Mouse (Mus musculus): ENCODE data around the gene Acadsb.
A peak's percentile ranks its signal among the peaks of the same experiment; 100 is the strongest.
"Not testable (repeated sequence)": the region's sequence is repeated elsewhere in the genome, so short reads cannot be mapped to it uniquely, and the experiment has no call there.

The Acadsb gene

GRCm38 (mm10) chr7:131410416-131411058 is at the start of gene Acadsb, which contains the start of gene Ikzf5:
Gene Acadsb, plus strand, starts transcription at chr7:131410601.
Gene Ikzf5, minus strand, starts transcription at chr7:131410521.
- peak; percentile 97 for DNase-seq (ENCODE audit: low read depth)

GRCm38 (mm10) chr7:131362269-131362614 is 48.2 kb upstream of the Acadsb start:
- DNase-seq (ENCODE audit: low read depth): no peak

GRCm38 (mm10) chr7:131362615-131363300 is 47.6 kb upstream of the Acadsb start, which contains the start of gene 2310057M21Rik:
Gene 2310057M21Rik, minus strand, starts transcription at chr7:131362759.
- DNase-seq (ENCODE audit: low read depth): peak; percentile 92

DNA sequence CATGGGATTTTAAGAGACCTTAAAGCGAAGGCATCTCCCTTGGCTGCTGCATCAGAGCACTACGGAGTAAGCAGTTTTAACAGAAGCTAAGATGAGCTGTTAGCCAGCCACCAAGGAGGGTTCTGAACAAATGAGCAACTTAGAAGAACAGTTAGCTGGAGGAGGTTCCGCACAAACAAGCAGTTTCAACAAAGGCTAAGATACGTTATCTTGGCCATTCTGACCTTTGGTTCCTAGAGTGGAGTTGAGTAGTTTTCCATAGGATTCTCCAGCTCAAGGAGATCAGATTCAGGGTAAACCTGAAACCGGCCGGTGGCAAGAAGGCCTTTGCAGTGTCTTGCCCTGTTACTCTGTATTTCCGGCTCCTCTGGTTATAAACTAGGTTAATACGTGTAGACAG is 46.3 kb upstream of the Acadsb start:
- DNase-seq (ENCODE audit: low read depth): no peak

GRCm38 (mm10) chr7:131370648-131371469 is 39.5 kb upstream of the Acadsb start, which contains the start of gene Pstk:
Gene Pstk, plus strand, starts transcription at chr7:131371141.
- DNase-seq (ENCODE audit: low read depth): peak; percentile 86

DNA sequence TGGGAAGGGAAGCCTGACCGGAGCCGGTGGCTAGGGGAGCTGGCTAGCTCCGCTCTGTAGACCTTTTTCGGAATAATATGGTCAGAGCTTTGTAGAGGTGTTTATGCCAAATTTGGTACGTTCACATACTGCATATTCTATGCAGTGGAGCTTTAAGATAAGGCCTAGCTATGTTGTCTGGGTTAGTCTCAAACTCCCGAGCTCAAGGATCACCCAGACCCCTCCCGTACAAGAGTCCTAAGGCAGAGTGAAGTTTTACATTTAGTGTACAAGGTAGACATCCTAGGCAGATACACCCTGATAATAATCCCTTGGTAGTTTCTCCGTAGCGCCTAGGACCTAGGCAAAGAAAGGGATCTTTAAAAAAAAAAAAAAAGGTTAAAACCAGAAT is 38.9 kb upstream of the Acadsb start:
- no peak for DNase-seq (ENCODE audit: low read depth)

GRCm38 (mm10) chr7:131371880-131372651 is 38.3 kb upstream of the Acadsb start:
- DNase-seq (ENCODE audit: low read depth): no peak

DNA sequence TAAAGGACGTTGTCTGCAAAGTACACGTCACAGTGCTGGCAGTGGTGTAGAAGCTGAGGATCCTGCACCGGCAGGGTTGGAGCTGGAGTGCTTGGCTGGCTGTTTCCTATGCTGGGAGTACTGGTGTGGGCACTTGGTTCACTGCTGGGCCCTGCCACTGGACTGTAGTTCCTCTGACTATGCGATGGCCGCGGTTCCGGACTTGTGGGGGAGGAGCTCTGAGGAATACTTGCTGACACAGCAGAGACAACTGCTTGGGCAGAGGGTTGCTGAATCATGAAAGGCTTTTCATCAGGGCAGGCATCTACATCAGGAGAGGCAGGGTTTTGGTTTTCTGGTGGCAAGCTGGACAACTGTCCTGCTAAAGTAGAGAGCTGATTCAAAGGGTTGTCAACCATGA is 18.6 kb upstream of the Acadsb start:
- not testable (repeated sequence) for DNase-seq (ENCODE audit: low read depth)

DNA sequence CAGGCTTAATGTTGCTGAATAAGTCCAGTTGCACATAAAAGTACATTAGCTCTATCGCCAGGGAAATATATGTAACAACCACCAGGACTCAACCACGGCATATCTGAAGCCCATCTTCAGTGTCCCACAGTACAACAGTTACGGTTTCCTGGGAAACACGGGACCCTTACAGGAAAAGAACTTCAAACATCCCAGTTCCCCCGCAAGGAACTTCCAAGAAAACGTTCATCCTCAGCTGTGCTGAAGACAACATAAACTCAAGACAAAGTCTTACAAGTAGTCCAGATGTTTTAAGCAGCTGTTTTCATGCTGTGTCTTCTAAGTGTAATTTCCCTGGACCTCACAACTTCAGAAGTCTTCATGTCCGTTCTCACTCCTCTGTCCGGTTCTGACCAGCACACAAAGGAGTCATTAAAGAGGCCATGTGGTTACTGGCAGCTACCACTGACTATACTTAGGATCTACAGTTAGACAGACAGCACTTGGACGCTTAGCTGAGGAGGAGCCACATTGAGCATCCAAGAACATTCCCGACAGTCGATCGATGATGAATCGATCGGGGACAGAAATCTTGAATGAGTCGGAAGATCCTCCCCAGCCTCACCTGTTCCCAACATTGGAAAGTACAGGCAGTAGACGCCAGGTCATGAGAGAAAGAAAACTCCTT is 947 bp upstream of the Acadsb start:
- DNase-seq (ENCODE audit: low read depth): no peak

DNA sequence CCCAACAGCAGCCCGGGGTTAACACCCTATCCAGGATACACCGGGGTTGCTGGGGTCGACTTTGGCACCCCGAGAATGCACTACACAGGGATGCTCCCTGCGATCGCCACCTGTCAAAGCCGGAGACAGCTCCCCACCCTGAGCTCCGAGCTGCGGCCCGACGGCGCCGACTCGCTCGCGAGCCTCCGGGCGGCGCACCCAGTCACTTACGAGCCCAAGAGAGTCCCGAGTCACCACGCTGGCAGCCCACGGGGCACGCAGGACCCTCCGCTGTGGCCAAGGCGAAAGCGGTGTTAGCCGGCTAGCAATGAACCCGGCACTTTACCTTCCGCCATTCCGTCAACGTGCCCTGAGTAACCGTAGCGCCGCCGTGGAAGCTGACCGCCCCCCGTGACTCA is 414 bp upstream of the Acadsb start:
- DNase-seq (ENCODE audit: low read depth): no peak

DNA sequence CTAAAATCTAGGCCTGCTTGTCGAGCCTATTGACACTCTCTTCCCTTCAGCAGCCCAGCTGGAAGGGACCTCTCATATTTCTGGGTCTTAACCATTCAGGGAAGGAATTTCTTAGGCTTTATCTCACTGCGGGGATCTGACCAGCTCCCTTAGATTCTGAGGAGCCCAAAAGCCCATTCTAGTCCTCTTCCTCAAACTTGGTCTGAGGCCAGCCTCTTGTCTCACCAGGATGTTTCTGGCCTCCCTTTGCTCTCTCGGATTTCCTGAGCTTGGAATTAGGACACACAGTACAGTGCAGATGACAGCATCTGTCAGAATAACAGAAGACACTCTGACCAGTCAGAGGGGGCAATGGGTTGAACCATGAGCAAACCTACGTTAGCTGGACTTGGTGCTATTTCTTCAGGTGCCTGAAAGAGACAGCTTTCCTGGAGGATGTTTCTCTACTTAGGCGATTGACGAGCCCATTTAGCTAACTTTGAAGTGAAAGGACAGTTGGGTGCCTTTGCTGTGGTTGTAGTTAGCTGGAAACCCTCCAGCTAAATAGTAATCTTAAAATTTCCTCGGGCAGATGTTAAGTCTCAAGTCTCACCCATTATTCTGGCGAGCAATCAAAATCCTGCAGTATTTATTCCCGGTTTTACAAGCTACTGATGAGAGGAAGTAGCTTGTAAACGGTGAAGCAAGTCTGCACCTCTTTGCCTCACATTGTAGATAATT is 980 bp downstream of the Acadsb start:
- DNase-seq (ENCODE audit: low read depth): no peak

- DNase-seq (ENCODE audit: low read depth): no peak
Observed at GRCm38 (mm10) chr7:131411941-131412270, 1.5 kb downstream of the Acadsb start.

GRCm38 (mm10) chr7:131416742-131417141 is 6.3 kb downstream of the Acadsb start:
- DNase-seq (ENCODE audit: low read depth): not testable (repeated sequence)

DNA sequence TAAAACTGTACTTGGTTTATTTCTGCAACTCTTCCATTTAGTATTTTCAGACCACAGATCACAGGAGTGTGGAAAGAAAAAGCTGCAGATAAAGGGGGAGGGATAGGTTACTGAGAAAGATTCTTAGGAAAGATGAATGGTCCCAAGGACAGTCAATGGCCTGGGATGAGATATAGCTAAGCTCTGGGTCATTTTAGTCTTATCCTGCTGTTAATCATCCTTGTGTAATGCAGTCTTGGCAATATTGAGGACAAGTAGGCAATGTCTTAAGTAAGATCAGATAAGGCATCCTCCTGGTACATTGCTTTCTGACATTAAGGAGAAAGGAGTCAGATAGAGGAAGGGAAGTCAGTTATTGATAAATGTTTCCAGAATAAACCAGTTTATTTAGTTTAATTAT is 7.2 kb downstream of the Acadsb start:
- no peak for DNase-seq (ENCODE audit: low read depth)

GRCm38 (mm10) chr7:131424912-131425311 is 14.5 kb downstream of the Acadsb start:
- no peak for DNase-seq (ENCODE audit: low read depth)

DNA sequence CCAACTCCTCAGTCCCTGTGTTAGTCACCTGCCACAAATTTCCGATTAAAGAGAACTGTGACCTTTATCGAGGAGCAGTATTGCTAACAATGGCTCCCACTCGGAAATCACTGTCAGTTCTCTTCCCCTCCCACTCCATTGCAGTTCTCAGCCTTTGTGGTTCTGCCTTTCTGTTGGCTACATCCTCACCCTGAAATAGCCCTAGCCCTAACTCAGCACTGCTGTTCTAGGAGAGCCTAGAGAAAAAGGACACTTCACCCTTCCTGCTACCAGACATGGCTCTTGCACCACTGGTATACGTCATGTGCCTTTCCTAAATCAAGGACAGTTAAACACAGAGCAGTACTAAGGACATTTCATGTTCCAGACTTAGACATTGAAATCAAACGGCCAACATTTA is 16.9 kb downstream of the Acadsb start:
- no peak for DNase-seq (ENCODE audit: low read depth)

DNA sequence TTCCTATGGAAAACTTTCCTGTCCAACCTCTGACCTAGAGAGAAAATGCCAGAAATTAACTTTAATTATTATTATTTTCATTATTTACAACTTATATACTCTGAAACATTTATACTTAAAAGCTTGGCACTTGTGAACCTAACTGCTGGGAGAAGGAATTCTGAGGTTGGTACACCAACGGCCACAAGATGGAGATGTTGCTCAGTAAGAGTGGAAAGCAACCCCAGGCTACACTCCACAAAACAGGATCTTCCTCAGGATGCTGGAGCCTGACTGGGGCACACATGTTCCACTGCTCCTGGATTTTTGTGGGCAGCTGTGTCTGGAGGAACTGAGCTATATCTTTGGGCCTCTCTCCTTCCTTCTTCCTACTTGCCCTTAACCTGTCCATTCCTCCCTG is 21.8 kb downstream of the Acadsb start:
- no peak for DNase-seq (ENCODE audit: low read depth)

- no peak for DNase-seq (ENCODE audit: low read depth)
Observed at GRCm38 (mm10) chr7:131434276-131434675, 23.9 kb downstream of the Acadsb start.

- no peak for DNase-seq (ENCODE audit: low read depth)
Observed at GRCm38 (mm10) chr7:131437051-131437450, 26.6 kb downstream of the Acadsb start.

DNA sequence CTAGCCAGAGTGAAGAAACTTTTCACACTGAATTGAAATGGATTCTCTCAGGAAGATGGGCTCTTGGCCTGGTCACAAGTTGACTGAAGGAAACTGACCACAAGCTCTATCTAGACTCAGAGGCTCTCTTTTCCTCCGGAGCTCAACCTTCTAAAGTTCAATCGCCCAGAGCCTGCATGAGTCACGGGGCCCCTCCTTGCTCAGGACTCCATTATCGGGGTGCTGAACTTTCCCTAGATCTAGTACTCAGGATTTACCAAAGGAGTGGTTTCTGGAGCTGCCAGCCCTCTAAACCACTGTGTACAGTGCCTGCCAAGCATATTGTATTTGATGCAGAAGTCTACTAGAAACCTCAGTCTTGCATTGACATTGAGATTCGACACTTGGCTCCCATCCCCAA is 46.3 kb downstream of the Acadsb start:
- DNase-seq (ENCODE audit: low read depth): no peak

- DNase-seq (ENCODE audit: low read depth): no peak
Observed at GRCm38 (mm10) chr7:131465117-131465601, 54.8 kb downstream of the Acadsb start.

Measured in fibroblast of lung, adult 2 months (primary cell).